Mouse (Mus musculus) lung, postnatal 36 days (tissue): ENCODE data around the gene Mas1.

Experiments used
- DNase-seq: peaks from one replicate; pipeline ENCODE4 v3.0.0; 2022; ENCODE audit warnings: mixed read lengths

The Mas1 gene

GRCm38 (mm10) chr17:12815885-12816284 is 52.1 kb downstream of the Mas1 start:
- no peak for DNase-seq

DNA sequence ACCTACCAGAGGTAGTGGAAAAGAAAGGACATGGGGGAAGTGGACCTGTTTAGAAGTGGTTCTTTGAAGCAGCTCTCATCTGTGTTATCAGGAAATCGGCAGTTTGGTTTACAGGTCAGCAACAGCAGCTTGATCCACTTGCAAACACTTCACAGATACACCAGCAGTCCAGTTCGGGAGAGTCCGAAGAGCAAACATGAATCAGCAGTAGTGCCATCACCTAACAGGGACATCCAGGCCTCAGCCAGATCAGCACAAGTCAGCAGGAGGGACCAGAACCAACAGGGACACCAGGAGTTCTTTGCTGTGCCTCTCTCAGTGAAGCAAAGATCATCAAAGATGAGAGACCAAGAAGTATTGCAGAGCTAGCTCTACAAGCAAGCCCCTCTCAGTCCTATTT is 53.4 kb downstream of the Mas1 start:
- no peak for DNase-seq

GRCm38 (mm10) chr17:12810973-12811303 is 57.0 kb downstream of the Mas1 start:
- DNase-seq: no peak

DNA sequence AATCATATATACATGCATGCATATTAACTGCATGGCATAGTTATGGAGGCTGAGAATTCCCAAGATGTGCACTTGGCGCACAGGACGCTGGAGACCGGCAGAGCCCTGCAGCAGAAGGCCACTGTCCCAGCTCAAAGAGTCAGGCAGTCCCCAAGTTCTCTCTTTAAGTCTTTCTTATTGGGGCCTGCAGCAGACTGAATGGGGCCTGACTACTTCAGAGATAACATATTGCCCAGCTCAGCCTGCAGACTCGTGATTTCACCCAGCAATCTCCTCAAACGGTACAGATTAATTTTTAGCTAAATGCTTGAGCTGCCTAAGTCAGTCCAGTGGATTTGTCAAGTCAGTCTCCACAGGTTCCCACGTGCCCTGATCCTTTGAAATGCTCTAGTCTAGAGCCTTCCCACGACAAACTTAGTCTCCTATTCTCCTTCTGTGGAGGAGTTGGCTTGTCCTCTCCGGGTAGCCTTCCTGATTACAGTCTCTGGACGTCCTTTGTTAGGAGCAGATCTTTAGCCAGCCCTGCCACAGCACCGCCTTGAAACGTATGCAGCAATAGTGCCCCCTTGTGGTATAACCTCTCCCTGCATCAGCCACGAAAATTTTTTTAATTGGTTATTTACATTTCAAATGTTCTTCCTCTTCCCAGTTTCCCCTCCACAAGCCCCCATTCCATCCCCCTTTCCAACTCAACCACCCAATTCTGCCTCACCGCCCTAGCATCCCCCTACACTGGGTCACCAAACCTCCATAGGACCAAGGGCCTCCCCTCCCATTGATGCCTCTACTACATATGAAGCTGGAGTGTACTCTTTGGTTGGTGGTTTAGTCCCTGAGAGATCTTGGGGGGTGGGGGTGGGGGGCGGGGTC is 57.6 kb downstream of the Mas1 start:
- DNase-seq: peak; percentile 90

DNA sequence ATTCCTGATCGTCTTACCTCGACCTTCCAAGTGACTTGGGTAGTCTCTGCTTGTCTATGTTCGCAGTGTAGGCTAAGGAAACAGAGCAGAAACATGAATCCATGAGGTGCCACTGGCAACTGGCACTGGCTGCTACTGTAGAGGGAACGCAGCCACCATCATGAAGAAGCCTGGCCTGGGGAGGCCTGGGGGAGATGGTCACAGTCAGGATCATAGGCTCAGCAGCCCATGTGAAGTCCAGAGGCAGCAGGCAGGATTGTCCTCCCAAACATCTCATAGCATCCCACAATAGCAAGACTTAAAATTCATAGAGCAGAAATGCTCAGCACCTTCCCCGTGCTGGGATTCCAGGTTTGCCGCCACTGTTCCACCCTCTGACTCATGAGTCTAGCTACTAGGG is 59.1 kb downstream of the Mas1 start:
- DNase-seq: no peak

DNA sequence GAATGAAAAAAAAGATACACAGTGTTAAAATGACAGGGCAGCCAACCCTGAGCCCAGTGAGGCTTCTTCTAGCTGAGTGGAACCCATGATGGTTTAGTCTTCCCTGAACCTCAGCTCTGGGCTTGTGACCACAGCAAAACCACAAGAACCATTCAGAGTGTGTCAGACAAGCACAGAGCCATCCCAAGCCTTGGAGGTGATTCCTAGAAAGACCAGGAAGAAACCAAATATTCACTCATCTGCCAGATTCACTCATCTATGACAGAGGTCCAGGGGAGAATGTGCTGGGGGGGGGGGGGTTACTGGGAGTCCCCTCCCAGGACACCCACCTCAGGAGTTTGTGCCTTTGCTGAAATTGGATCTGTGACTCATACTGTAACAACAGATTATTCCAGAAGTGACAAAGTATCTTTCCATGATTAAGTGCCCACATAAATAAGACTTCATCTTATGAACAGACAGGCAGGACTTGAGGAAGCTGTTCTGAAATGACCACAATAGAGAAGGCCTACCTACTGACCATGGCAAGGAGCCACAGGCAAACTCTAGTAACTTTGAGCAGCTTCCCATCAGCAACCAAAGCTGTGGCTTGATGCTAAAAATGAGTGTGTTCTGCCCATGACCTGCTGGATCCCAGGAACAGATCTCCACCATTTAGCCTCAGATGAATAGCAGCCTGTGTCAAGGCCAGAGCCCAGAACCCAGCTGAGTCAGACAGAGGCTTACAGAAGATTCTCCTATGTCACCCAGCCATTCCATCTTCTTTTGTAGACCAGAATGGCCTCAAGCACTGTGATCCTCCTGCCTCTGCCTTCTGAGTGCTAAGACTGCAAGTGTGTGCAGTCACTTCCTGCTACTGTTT is 63.1 kb downstream of the Mas1 start:
- DNase-seq: no peak

GRCm38 (mm10) chr17:12801861-12802540 is 65.9 kb downstream of the Mas1 start:
- no peak for DNase-seq

GRCm38 (mm10) chr17:12799368-12800275 is 68.3 kb downstream of the Mas1 start:
- DNase-seq: no peak

- no peak for DNase-seq
Observed at GRCm38 (mm10) chr17:12798571-12798970, 69.4 kb downstream of the Mas1 start.

GRCm38 (mm10) chr17:12797427-12798029 is 70.4 kb downstream of the Mas1 start:
- DNase-seq: no peak

- no peak for DNase-seq
Observed at GRCm38 (mm10) chr17:12796633-12797032, 71.3 kb downstream of the Mas1 start.

- peak; percentile 77 for DNase-seq
Observed at GRCm38 (mm10) chr17:12793660-12794406, 74.1 kb downstream of the Mas1 start.

GRCm38 (mm10) chr17:12792422-12793206 is 75.3 kb downstream of the Mas1 start:
- peak; percentile 94 for DNase-seq

GRCm38 (mm10) chr17:12791420-12791819 is 76.5 kb downstream of the Mas1 start:
- DNase-seq: peak; percentile 75

GRCm38 (mm10) chr17:12791079-12791406 is 76.9 kb downstream of the Mas1 start:
- DNase-seq: no peak
